Mouse (Mus musculus) retina, postnatal 7 days (tissue): ENCODE measurements at regions not wholly inside any gene's neighbourhood (a gene's known extent, or its start where the extent isn't known, plus 50 kb on each side); places are given as distances from the start of the nearest gene placed in this dataset.

Experiments used
- DNase-seq: peaks from one replicate; pipeline ENCODE4 v3.0.0-alpha.2; 2012; ENCODE audit warnings: low read depth, low spot score

GRCm38 (mm10) chr8:18316488-18316887, 661.6 kb downstream of the Defb40 start:
- DNase-seq: no peak

GRCm38 (mm10) chr8:18311597-18311996, 666.5 kb downstream of the Defb40 start:
- no peak for DNase-seq

DNA sequence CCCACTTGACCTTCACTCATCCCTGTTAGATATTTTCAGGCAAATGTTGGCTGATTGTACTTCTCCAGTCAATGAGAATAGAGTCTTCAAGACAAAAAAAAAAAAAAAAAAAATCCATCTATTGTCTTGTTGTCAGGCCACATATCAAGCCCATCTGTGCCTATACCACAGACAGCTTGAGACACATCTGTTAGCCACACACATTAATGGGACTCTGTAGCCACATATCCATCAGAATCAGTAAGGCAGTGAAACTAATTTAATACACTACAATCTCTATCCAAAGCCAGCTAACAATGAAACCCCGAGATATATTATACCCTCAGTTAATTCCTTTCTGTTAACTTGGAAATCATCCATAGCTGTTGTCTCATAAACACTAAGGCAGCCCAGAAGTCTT, 667.1 kb downstream of the Defb40 start:
- no peak for DNase-seq

GRCm38 (mm10) chr8:18287536-18288237, 690.4 kb downstream of the Defb40 start:
- DNase-seq: peak; percentile 2

- no peak for DNase-seq
These were observed 698.1 kb downstream of the Defb40 start for GRCm38 (mm10) chr8:18279932-18280331.

DNA sequence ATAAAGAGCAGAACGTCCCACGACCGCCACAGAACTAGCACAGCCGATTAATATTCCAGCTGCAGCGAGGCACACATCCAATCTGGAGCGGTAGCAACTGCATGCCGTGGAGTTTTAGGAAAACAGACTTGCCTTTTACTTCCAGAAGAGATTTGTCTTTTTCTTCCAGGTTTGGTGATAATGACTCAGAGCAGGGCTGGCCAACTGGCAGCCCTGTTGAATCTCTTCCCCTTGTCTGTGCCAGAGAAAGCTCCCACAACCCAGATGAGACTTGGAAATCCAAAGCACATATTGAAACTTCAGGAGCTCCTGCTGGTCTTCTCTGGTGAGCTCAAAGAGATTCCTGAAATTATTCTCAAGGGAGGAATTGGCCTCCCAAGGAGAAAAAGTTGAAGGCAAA, 709.8 kb downstream of the Defb40 start:
- no peak for DNase-seq

GRCm38 (mm10) chr8:18258287-18258961, 719.6 kb downstream of the Defb40 start:
- DNase-seq: no peak

- DNase-seq: no peak
These were observed 731.8 kb downstream of the Defb40 start for GRCm38 (mm10) chr8:18246299-18246698.

- no peak for DNase-seq
These were observed 760.5 kb downstream of the Defb40 start for GRCm38 (mm10) chr8:18217599-18217998.

DNA sequence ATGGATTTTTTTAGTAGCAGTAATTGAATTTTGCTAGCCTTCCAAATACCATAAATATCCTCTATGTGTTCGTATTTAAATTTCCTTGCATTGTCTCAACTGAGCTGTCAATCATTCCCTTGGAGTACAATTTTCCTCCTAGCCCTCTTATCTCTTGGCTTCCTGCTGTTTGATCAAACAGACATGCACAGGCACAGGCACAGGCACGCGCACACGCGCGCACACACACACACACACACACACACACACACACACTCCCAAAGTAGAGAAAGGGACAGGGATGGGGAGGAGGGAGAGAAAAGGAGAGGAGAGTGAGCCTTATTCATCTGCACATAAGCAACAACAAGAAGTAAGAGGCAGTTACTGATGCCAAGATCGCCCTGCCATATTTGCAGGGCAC, 760.9 kb downstream of the Defb40 start:
- no peak for DNase-seq

DNA sequence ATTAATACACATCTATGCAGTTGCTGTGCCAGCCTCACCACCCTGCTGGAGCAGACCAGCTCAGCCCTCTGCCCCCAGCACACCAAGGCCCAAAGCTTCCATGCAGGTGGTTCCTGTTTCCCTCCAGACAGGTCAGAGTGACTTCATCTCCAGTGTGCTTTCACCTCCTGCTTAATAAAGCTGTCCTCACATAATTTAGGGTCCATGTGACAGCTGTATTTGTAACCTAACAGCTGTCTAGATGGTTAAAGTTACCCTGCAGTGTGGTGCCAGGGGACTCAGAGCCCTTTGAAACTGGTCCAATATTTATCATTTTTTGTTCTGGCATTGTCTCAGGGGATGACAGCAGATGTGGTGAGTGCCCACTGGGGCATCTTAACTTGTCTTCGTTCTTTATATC, 761.5 kb downstream of the Defb40 start:
- no peak for DNase-seq

GRCm38 (mm10) chr8:18210067-18210466, 768.0 kb downstream of the Defb40 start:
- no peak for DNase-seq

DNA sequence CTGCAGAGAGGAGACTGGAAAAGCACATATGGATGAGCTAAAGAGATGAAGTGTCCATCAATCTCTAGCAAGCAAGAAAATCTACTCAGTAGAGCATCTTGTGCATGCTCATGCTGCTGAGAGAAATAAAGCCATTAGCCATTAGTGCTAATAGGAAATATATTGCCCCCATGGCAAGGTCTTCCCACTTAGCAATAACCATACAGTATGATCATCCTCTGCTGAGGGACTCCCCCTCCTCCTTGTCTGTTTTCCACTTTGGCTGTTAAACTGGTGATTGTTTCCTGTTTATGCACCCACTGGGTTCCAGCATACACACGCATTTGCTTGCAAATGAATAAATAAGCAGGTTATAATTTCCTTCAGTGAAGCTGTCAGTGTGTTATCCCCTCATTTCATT, 769.4 kb downstream of the Defb40 start:
- DNase-seq: no peak

GRCm38 (mm10) chr8:18187486-18187885, 790.6 kb downstream of the Defb40 start:
- no peak for DNase-seq

- no peak for DNase-seq
These were observed 802.4 kb downstream of the Defb40 start for GRCm38 (mm10) chr8:18175544-18176092.

DNA sequence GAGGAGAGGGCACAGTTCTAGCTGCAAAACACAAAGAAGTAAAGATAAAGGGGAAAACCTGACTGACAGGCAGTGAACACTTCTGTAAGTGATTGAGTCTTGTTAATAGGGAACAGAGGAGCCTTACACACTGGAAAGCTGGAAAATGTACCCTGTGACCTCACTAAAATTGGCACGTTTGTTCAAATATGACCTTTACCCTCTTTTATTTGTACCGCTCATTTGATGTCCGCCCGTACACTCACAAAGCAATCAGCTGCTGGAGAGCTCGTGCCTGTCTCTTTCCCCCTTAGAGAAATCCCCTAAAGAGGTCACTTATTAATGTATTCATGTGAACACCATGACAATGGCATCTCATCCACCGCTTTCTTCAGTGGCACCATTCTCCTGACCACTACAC, 819.4 kb downstream of the Defb40 start:
- no peak for DNase-seq

GRCm38 (mm10) chr8:18115333-18116044, 862.6 kb downstream of the Defb40 start:
- DNase-seq: no peak

DNA sequence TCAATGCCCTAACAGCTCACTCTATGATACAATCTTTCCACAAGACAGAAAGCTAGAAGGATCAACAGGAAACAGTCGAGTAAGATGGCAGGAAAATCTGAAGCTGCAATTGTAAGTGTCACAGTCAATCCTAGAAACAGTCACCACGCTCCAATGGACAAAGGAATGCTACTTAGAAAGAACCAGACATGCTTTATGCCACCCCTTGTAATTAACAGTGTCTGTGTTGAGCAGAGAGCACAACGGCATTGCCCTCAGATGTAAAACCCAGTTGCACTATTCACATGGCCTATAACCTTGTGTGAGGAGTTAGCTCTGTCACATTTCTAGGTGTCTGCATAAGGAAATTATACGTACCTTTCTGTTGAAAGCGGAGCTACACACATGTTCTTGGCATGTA, 864.8 kb downstream of the Defb40 start:
- no peak for DNase-seq

DNA sequence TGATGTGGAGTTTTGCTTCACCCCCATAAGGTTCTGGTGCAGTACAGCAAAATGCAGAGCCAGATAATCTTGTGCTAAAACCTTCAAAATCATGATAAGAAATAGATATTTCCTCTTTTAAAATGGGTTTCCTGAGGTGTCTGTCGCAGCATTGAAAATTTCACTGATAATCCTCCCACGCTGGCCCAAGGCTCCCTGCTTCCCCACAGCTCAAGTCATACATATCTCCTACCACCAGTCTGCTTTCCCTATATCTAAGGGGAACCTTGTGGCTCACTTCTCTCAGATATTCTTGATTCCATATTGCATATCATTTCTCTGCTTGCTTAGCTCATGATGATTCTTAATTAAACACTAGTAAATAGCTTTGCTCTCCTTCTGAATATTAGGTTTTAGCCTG, 868.6 kb downstream of the Defb40 start:
- no peak for DNase-seq

- DNase-seq: no peak
These were observed 871.2 kb downstream of the Defb40 start for GRCm38 (mm10) chr8:18106827-18107226.

DNA sequence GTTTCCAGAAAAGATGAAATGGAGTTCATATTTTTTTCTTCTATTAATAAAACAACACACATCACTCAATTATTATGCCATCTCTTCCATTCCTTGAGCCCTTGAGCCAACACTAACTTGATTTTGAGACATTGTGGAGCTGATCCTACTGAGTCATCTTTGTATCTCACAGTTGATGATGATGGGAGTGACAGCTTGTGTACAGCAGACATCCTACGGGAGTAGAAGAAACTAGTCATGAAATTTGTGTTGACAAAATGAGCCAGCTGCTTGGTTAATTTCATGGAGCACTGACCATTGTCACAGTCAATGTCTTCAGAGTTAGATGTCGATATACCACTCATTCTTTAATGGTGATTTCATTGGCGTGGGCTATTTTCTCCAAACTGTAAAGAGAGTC, 912.6 kb downstream of the Defb40 start:
- DNase-seq: no peak

DNA sequence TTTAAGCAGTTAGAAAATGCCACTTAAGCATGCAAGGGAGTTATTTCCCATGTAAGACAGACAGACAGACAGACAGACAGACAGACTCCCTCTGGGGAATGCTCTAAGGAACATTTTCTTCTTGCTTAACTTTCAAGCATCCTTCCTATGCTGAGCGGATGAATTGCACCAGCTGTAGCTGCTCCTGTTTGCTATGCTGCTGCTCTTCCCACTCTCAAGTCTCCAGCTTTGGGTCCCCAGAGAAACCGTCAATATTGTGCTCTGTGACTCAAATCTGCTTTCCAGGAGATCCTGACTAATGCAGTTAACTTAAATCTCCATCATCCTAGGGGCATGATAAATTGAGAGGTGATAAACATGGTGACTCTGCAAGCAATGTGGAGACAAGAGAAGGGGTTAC, 918.5 kb downstream of the Defb40 start:
- DNase-seq: no peak

GRCm38 (mm10) chr8:18021196-18021595, 956.9 kb downstream of the Defb40 start:
- no peak for DNase-seq
